Mouse (Mus musculus) forebrain, embryonic 10.5 days (tissue): ENCODE measurements around the gene Tfr2. TPM values are rescaled to one million over a fixed set of nuclear protein-coding genes. Genes with fewer than 3 reads are reported as not detected.

Experiments
- microRNA-seq: library from miRNA; unstranded; fragments of <30 nt; microRNA quantifications from one replicate; pipeline ENCODE4, GENCODE M21; 2017
- polyA plus RNA-seq: library from polyadenylated mRNA; unstranded; fragments of >200 nt; fragmentation: Nextera tagmentation; extraction: Ambion mirVana; gene quantifications from 2 replicates; pipeline ENCODE4 v1.2.1, GENCODE M21; 2016

The Tfr2 gene
- polyA plus RNA-seq, 1 experiment from 2014 or later, result 2.5 TPM

Small RNAs within 50 kb of the gene (microRNA-seq; reads per million reads assigned to microRNA genes)
- not detected for gene Mir6418

Other genes starting within 250 kb of the Tfr2 start
- gene Slc12a9, start 236.2 kb upstream of the Tfr2 start, polyA plus RNA-seq, result 10.6 and 11.8 TPM in 2 replicates
- 31.9 and 33.5 TPM in 2 replicates for gene Ephb4, start 219.7 kb upstream of the Tfr2 start, polyA plus RNA-seq
- 0.10 and 0.12 TPM in 2 replicates for gene Zan, start 92.8 kb upstream of the Tfr2 start, polyA plus RNA-seq
- gene Pop7, start 67.3 kb upstream of the Tfr2 start, polyA plus RNA-seq, result 56.1 and 59.4 TPM in 2 replicates
- gene Gigyf1, start 51.3 kb upstream of the Tfr2 start, polyA plus RNA-seq, result 13.5 and 14.0 TPM in 2 replicates
- gene Epo, start 36.6 kb upstream of the Tfr2 start, polyA plus RNA-seq, result 2.9 and 4.8 TPM in 2 replicates
- gene Gnb2, start 36.3 kb upstream of the Tfr2 start, polyA plus RNA-seq, result 287 and 288 TPM in 2 replicates
- gene Actl6b, start 16.3 kb upstream of the Tfr2 start, polyA plus RNA-seq, result 2.0 and 4.8 TPM in 2 replicates
- 14.2 and 15.1 TPM in 2 replicates for gene Mospd3, start 31.2 kb downstream of the Tfr2 start, polyA plus RNA-seq
- 61.7 and 62.5 TPM in 2 replicates for gene Pcolce, start 43.9 kb downstream of the Tfr2 start, polyA plus RNA-seq
- 0.09 and 0.26 TPM in 2 replicates for gene Fbxo24, start 59.2 kb downstream of the Tfr2 start, polyA plus RNA-seq
- 29.0 and 33.4 TPM in 2 replicates for gene Lrch4, start 59.3 kb downstream of the Tfr2 start, polyA plus RNA-seq
- gene Gm20605, start 59.3 kb downstream of the Tfr2 start, polyA plus RNA-seq, result 11.7 and 14.0 TPM in 2 replicates
- gene Sap25, start 71.5 kb downstream of the Tfr2 start, polyA plus RNA-seq, result 7.3 and 9.8 TPM in 2 replicates
- gene Irs3, start 75.9 kb downstream of the Tfr2 start, polyA plus RNA-seq, result 0.31 and 0.42 TPM in 2 replicates
- gene Agfg2, start 114.9 kb downstream of the Tfr2 start, polyA plus RNA-seq, result 27.2 and 28.0 TPM in 2 replicates
- gene Nyap1, start 171.8 kb downstream of the Tfr2 start, polyA plus RNA-seq, result 2.9 and 5.1 TPM in 2 replicates
- gene Tsc22d4, start 175.9 kb downstream of the Tfr2 start, polyA plus RNA-seq, result 71.0 and 72.0 TPM in 2 replicates
- 47.5 and 49.2 TPM in 2 replicates for gene Ppp1r35, start 209.0 kb downstream of the Tfr2 start, polyA plus RNA-seq
- gene Mepce, start 217.8 kb downstream of the Tfr2 start, polyA plus RNA-seq, result 10.0 and 11.5 TPM in 2 replicates
- gene Zcwpw1, start 218.0 kb downstream of the Tfr2 start, polyA plus RNA-seq, result 12.9 and 14.8 TPM in 2 replicates